In the genomic region with DNA sequence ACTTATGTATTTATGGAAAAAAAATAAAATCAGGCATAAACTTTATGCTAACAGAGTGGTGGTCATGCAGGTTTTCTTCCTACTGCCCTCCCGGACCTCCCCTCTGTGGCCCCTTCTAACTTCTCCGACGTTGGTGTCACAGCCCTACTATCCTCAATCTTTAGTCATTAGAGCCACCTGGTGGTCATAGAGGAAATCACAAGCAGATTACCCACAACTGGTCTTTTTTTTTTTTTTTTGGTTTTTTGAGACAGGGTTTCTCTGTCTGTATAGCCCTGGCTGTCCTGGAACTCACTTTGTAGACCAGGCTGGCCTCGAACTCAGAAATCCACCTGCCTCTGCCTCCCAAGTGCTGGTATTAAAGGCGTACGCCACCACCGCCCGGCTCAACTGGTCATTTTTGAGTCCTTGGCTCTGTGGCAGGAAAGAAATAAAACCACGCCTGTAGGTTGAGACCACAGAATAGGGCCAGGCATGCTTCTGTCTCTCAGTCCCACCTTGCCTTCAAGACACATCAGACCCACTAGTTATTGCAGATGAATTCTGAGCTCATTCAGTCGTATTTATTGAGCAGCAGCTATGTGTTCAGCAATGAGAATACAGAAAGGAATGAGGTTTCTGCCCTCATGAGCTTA, we compare ENCODE assay signal across 9 mouse cellular contexts. TPM values are rescaled to one million over a fixed set of nuclear protein-coding genes. Genes with fewer than 3 reads are reported as not detected.
A peak's percentile ranks its signal among the peaks of the same experiment; 100 is the strongest.
DNase-seq lines count a peak whose midpoint lies in the region; ATAC-seq and TF ChIP-seq lines count a peak whose summit lies in the region.
"Had no signal": no experiment of that assay in that cellular context is flagged by ENCODE, and none has a peak within 500 bp of the region (broad histone marks: within the 10 kb centered on the region; RNA-seq: fewer than 3 reads in every experiment).

No protein-coding gene starts in this region.

- TF ChIP-seq CTCF in cerebellum, adult 2 months (IDR thresholded peaks at IDR 0.05; ENCODE audit: borderline replicate concordance, insufficient read depth, low read depth, low read length): peak; percentile 64
- TF ChIP-seq CTCF in lung, embryonic 14.5 days (IDR thresholded peaks at IDR 0.05; ENCODE audit: low read depth): peak; percentile 81
- TF ChIP-seq CTCF in small intestine, adult 2 months (IDR thresholded peaks at IDR 0.05; ENCODE audit: extremely low read depth, insufficient read length, insufficient replicate concordance, low read depth, low read length): peak; percentile 53; the same call in 1 of the 2 replicates

- DNase-seq in adrenal gland, postnatal 10 days: peak; percentile 82
- DNase-seq in adrenal gland, adult 8-10 months: no peak
- peak; percentile 75 for DNase-seq in A20 (ENCODE audit: low read depth, low spot score)
- peak; percentile 54 to 69 for DNase-seq in cerebellum, adult 2 months
- DNase-seq in forelimb bud, embryonic 11.5 days (ENCODE audit: low read depth, low spot score): peak; percentile 84
- DNase-seq in kidney, postnatal 10 days: peak; percentile 85
- peak; percentile 95 for DNase-seq in lung, embryonic 14.5 days

- H3K4me3 ChIP-seq in cerebellum, adult 2 months (replicated peaks; ENCODE audit: insufficient read depth, low read depth, low read length): no peak overlapping the region
- no peak overlapping the region for H3K4me3 ChIP-seq in lung, embryonic 14.5 days (ENCODE audit: low read depth, low read length)
- H3K4me3 ChIP-seq in small intestine, adult 2 months (ENCODE audit: low read depth, low read length): no peak overlapping the region
- H3K4me3 ChIP-seq: neural tube, embryonic 13.5 days had no signal

- no peaks in the 10 kb centered on the region for H3K9me3 ChIP-seq in lung, embryonic 14.5 days (ENCODE audit: low read depth, low read length)
- H3K9me3 ChIP-seq: neural tube, embryonic 13.5 days had no signal

- no peak overlapping the region for H3K4me2 ChIP-seq in lung, embryonic 14.5 days
- H3K4me2 ChIP-seq: neural tube, embryonic 13.5 days had no signal

- WGBS in cerebellum, adult 2 months: 54% methylated on average over 10 of the region's 10 CpGs
- 47% methylated on average over 10 of the region's 10 CpGs for WGBS in lung, embryonic 14.5 days
- WGBS in small intestine, adult 2 months: 54% methylated on average over 10 of the region's 10 CpGs

- no peaks in the 10 kb centered on the region for H3K36me3 ChIP-seq in lung, embryonic 14.5 days (ENCODE audit: insufficient read depth)
- no peaks in the 10 kb centered on the region for H3K36me3 ChIP-seq in small intestine, adult 2 months (ENCODE audit: control insufficient read depth, insufficient read depth, low read length)

- peak; percentile 32; the same call in 1 of the 2 replicates for ATAC-seq in lung, embryonic 14.5 days (ENCODE audit: insufficient read depth)

- H3K4me1 ChIP-seq in cerebellum, adult 2 months (ENCODE audit: control insufficient read depth, insufficient read depth, low read length): 0 out of 2 replicates have a peak, but pooled peaks cover 4% of the 10 kb centered on the region
- H3K4me1 ChIP-seq in lung, embryonic 14.5 days (ENCODE audit: insufficient read depth): no peaks in the 10 kb centered on the region
- H3K4me1 ChIP-seq in small intestine, adult 2 months (ENCODE audit: control insufficient read depth, insufficient read depth, insufficient read length, low read length): peaks cover 3% of the 10 kb centered on the region; the same call in 1 of the 2 replicates

- TF ChIP-seq POLR2A in cerebellum, adult 2 months (IDR thresholded peaks at IDR 0.05; ENCODE audit: borderline replicate concordance, insufficient read depth, low read length): no peak
- no peak for TF ChIP-seq POLR2A in small intestine, adult 2 months (IDR thresholded peaks at IDR 0.05; ENCODE audit: low read depth, low read length)

- no peaks in the 10 kb centered on the region for H3K27me3 ChIP-seq in cerebellum, adult 2 months (ENCODE audit: control insufficient read depth, insufficient read depth, low read length)
- H3K27me3 ChIP-seq in lung, embryonic 14.5 days (ENCODE audit: insufficient read depth, low read length): no peaks in the 10 kb centered on the region
- no peaks in the 10 kb centered on the region for H3K27me3 ChIP-seq in small intestine, adult 2 months (ENCODE audit: control insufficient read depth, insufficient read depth, low read length)
- H3K27me3 ChIP-seq: neural tube, embryonic 13.5 days had no signal

- H3K27ac ChIP-seq in cerebellum, adult 2 months (ENCODE audit: insufficient read depth, low read length): no peak overlapping the region
- H3K27ac ChIP-seq in lung, embryonic 14.5 days (ENCODE audit: low read depth): no peak overlapping the region
- H3K27ac ChIP-seq in small intestine, adult 2 months (ENCODE audit: insufficient read depth, low read depth, low read length): no peak overlapping the region
- H3K27ac ChIP-seq: neural tube, embryonic 13.5 days had no signal

- no peak overlapping the region for H3K9ac ChIP-seq in lung, embryonic 14.5 days
- H3K9ac ChIP-seq: neural tube, embryonic 13.5 days had no signal

RNA-seq across cellular contexts. Expression of gene Naa38, which starts 4.8 kb away (rescaled TPM):
- total RNA-seq in adrenal gland, postnatal 10 days (2021): 100 to 1,000 TPM; 124 to 138 TPM
- 100 to 1,000 TPM; 138 to 160 (median 154) TPM for total RNA-seq in adrenal gland, adult 8-10 months (2022)
- polyA plus RNA-seq in cerebellum, adult 2 months (2012; rRNA removed): 193 and 200 TPM in 2 replicates
- 169 and 173 TPM in 2 replicates for polyA plus RNA-seq in lung, embryonic 14.5 days (2014; fragmentation: Nextera tagmentation; extraction: Ambion mirVana)
- polyA plus RNA-seq in small intestine, adult 2 months (2012; rRNA removed): 129 and 163 TPM in 2 replicates

RNA-seq across cellular contexts. Expression of gene Cyb5d1, which starts 4.9 kb away (rescaled TPM):
- 10 to 100 TPM; 32.4 to 38.9 TPM for total RNA-seq in adrenal gland, postnatal 10 days (2021)
- total RNA-seq in adrenal gland, adult 8-10 months (2022): 10 to 100 TPM; 53.9 to 65.7 (median 60.5) TPM
- 40.2 and 41.9 TPM in 2 replicates for polyA plus RNA-seq in cerebellum, adult 2 months (2012; rRNA removed)
- 26.8 and 27.2 TPM in 2 replicates for polyA plus RNA-seq in lung, embryonic 14.5 days (2014; fragmentation: Nextera tagmentation; extraction: Ambion mirVana)
- polyA plus RNA-seq in small intestine, adult 2 months (2012; rRNA removed): 4.3 and 5.3 TPM in 2 replicates

RNA-seq across cellular contexts. Expression of gene Tmem88, which starts 7.5 kb away (rescaled TPM):
- total RNA-seq in adrenal gland, postnatal 10 days (2021): 10 to 100 TPM; 29.1 to 33.0 TPM
- 10 to 100 TPM in 2 of 4 experiments, 1 to 10 TPM in 2; 6.3 to 16.0 (median 10.4) TPM for total RNA-seq in adrenal gland, adult 8-10 months (2022)
- polyA plus RNA-seq in cerebellum, adult 2 months (2012; rRNA removed): 5.7 and 6.0 TPM in 2 replicates
- 37.5 and 39.1 TPM in 2 replicates for polyA plus RNA-seq in lung, embryonic 14.5 days (2014; fragmentation: Nextera tagmentation; extraction: Ambion mirVana)
- 11.2 and 16.5 TPM in 2 replicates for polyA plus RNA-seq in small intestine, adult 2 months (2012; rRNA removed)

RNA-seq across cellular contexts. Expression of gene Chd3, which starts 21.3 kb away (rescaled TPM):
- total RNA-seq in adrenal gland, postnatal 10 days (2021): 100 to 1,000 TPM in 1 of 2 experiments, 10 to 100 TPM in 1; 93.8 to 128 TPM
- total RNA-seq in adrenal gland, adult 8-10 months (2022): 100 to 1,000 TPM in 2 of 4 experiments, 10 to 100 TPM in 2; 89.8 to 169 (median 115) TPM
- 111 and 115 TPM in 2 replicates for polyA plus RNA-seq in cerebellum, adult 2 months (2012; rRNA removed)
- 57.3 and 59.9 TPM in 2 replicates for polyA plus RNA-seq in lung, embryonic 14.5 days (2014; fragmentation: Nextera tagmentation; extraction: Ambion mirVana)
- polyA plus RNA-seq in small intestine, adult 2 months (2012; rRNA removed): 86.3 and 240 TPM in 2 replicates

RNA-seq across cellular contexts. Expression of gene Kdm6b, which starts 23.0 kb away (rescaled TPM):
- 10 to 100 TPM; 49.0 to 53.4 TPM for total RNA-seq in adrenal gland, postnatal 10 days (2021)
- total RNA-seq in adrenal gland, adult 8-10 months (2022): 10 to 100 TPM; 20.4 to 44.2 (median 35.1) TPM
- 14.0 and 16.5 TPM in 2 replicates for polyA plus RNA-seq in cerebellum, adult 2 months (2012; rRNA removed)
- polyA plus RNA-seq in lung, embryonic 14.5 days (2014; fragmentation: Nextera tagmentation; extraction: Ambion mirVana): 22.9 and 24.4 TPM in 2 replicates
- polyA plus RNA-seq in small intestine, adult 2 months (2012; rRNA removed): 13.5 and 35.4 TPM in 2 replicates
